In the genomic region with DNA sequence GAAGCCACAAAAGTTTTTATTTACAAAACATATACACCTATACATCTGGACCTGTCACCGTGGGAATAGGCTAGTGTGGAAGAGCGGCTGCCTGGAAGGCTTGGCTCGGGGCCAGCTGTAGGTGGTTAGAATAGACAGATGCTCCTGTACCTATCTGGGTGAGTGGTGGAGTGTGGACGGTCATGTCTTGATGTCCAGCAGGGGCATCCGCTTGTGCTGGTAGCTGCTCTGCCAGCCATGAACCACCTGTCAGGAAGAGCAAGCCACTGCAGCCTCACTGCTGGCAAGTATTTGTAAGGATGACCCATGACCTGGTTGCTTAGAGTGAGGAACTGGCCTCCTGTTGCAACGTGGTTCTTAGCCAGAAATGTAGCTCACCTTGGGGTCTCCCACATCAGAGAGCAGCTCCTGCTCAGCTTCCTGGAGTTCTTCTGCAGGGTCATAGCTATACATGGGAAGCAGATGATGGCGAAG, we compare ENCODE assay signal across 9 mouse cellular contexts. TPM values are rescaled to one million over a fixed set of nuclear protein-coding genes. Genes with fewer than 3 reads are reported as not detected.
DNase-seq lines count a peak whose midpoint lies in the region; ATAC-seq and TF ChIP-seq lines count a peak whose summit lies in the region.
"Had no signal": no experiment of that assay in that cellular context is flagged by ENCODE, and none has a peak within 500 bp of the region (broad histone marks: within the 10 kb centered on the region; RNA-seq: fewer than 3 reads in every experiment).

No protein-coding gene starts in this region.

- no peak for ATAC-seq in liver, postnatal 0 days
- no peak for ATAC-seq in hindbrain, embryonic 13.5 days (ENCODE audit: low FRiP score)
- no peak for ATAC-seq in midbrain, postnatal 0 days (ENCODE audit: low FRiP score)

- H3K27ac ChIP-seq in liver, postnatal 0 days (ENCODE audit: low read depth) = no peak overlapping the region
- H3K27ac ChIP-seq in hindbrain, embryonic 13.5 days = no peak overlapping the region
- no peak overlapping the region for H3K27ac ChIP-seq in midbrain, postnatal 0 days (ENCODE audit: low read depth, low read length)
- H3K27ac ChIP-seq: limb, embryonic 15.5 days had no signal

- intact Hi-C loops in left cerebral cortex, postnatal 14 days (cut with DNase I) = loop anchor here (2.0 to 10.0 kb wide), 2 partner anchors 59 to 201 kb away; partner anchors contain the start of gene Nudt3

- no peak overlapping the region for H3K4me3 ChIP-seq in liver, postnatal 0 days (ENCODE audit: low read depth, low read length)
- H3K4me3 ChIP-seq in hindbrain, embryonic 13.5 days = no peak overlapping the region
- no peak overlapping the region for H3K4me3 ChIP-seq in midbrain, postnatal 0 days (ENCODE audit: low read depth, low read length)

- no peak for TF ChIP-seq CTCF in liver, postnatal 0 days (IDR thresholded peaks at IDR 0.05; ENCODE audit: low read depth)
- TF ChIP-seq CTCF in midbrain, postnatal 0 days (IDR thresholded peaks at IDR 0.05) = no peak

- no peaks in the 10 kb centered on the region for H3K27me3 ChIP-seq in liver, postnatal 0 days (ENCODE audit: insufficient read depth, low read length)
- H3K27me3 ChIP-seq in hindbrain, embryonic 13.5 days = no peaks in the 10 kb centered on the region
- H3K27me3 ChIP-seq in midbrain, postnatal 0 days (ENCODE audit: insufficient read depth, low read length) = no peaks in the 10 kb centered on the region
- H3K27me3 ChIP-seq: limb, embryonic 15.5 days had no signal

- H3K9ac ChIP-seq in liver, postnatal 0 days (replicated peaks) = no peak overlapping the region
- peak overlapping the region; percentile 83 for H3K9ac ChIP-seq in hindbrain, embryonic 13.5 days
- peak overlapping the region; percentile 79; the same call in 1 of the 2 replicates for H3K9ac ChIP-seq in midbrain, postnatal 0 days (replicated peaks; ENCODE audit: low read length, poor library complexity, severe bottlenecking)
- H3K9ac ChIP-seq: limb, embryonic 15.5 days had no signal

- peaks cover 28% of the 10 kb centered on the region for H3K4me1 ChIP-seq in liver, postnatal 0 days (ENCODE audit: insufficient read depth)
- peaks cover 52% of the 10 kb centered on the region for H3K4me1 ChIP-seq in hindbrain, embryonic 13.5 days (replicated peaks)
- peaks cover 7% of the 10 kb centered on the region for H3K4me1 ChIP-seq in midbrain, postnatal 0 days (ENCODE audit: insufficient read depth, low read length)

- no peak for TF ChIP-seq EP300 in liver, postnatal 0 days (IDR thresholded peaks at IDR 0.05; ENCODE audit: low read depth)

- peak; percentile 58 for DNase-seq in cerebellum, adult 8-10 months
- no peak for DNase-seq in cerebellum, adult 11 months
- peak; percentile 23 for DNase-seq in liver
- DNase-seq in liver, postnatal 0 days = no peak
- DNase-seq in midbrain, postnatal 0 days (ENCODE audit: low spot score) = no peak
- DNase-seq in thymus, adult 18-20 months = no peak
- no peak for DNase-seq in left cerebral cortex, postnatal 14 days (ENCODE audit: low spot score in 2 of 2)

- no peak overlapping the region for H3K4me2 ChIP-seq in liver, postnatal 0 days (ENCODE audit: low read depth, low read length)
- H3K4me2 ChIP-seq in hindbrain, embryonic 13.5 days = peak overlapping the region; percentile 91
- peak overlapping the region; percentile 85; the same call in 1 of the 2 replicates for H3K4me2 ChIP-seq in midbrain, postnatal 0 days (ENCODE audit: low read depth, low read length, poor library complexity, severe bottlenecking)

- 45% methylated on average over 7 of the region's 7 CpGs for WGBS in liver, postnatal 0 days (ENCODE audit: insufficient replicate concordance)
- 46% methylated on average over 7 of the region's 7 CpGs for WGBS in hindbrain, embryonic 13.5 days
- 58% methylated on average over 7 of the region's 7 CpGs for WGBS in midbrain, postnatal 0 days

- H3K36me3 ChIP-seq in liver, postnatal 0 days (replicated peaks; ENCODE audit: insufficient read depth, low read length) = peaks cover 22% of the 10 kb centered on the region
- H3K36me3 ChIP-seq in hindbrain, embryonic 13.5 days = peaks cover 15% of the 10 kb centered on the region
- peaks cover 7% of the 10 kb centered on the region for H3K36me3 ChIP-seq in midbrain, postnatal 0 days (ENCODE audit: insufficient read depth, low read length)
- H3K36me3 ChIP-seq: limb, embryonic 15.5 days had no signal

- H3K9me3 ChIP-seq in liver, postnatal 0 days (ENCODE audit: low read length) = no peaks in the 10 kb centered on the region
- H3K9me3 ChIP-seq in hindbrain, embryonic 13.5 days = no peaks in the 10 kb centered on the region
- H3K9me3 ChIP-seq in midbrain, postnatal 0 days (ENCODE audit: low read length) = no peaks in the 10 kb centered on the region
- H3K9me3 ChIP-seq: limb, embryonic 15.5 days had no signal

RNA-seq across cellular contexts. Expression of gene AI413582, which starts 1.7 kb away (rescaled TPM):
- 15.0 and 16.7 TPM in 2 replicates for polyA plus RNA-seq in liver, postnatal 0 days (2015; fragmentation: Nextera tagmentation; extraction: Ambion mirVana)
- 43.5 and 44.8 TPM in 2 replicates for polyA plus RNA-seq in hindbrain, embryonic 13.5 days (2015; fragmentation: Nextera tagmentation; extraction: Ambion mirVana)
- total RNA-seq in midbrain, postnatal 0 days (2014; rRNA removed) = 70.2 and 80.2 TPM in 2 replicates
- 88.8 and 113 TPM in 2 replicates for polyA plus RNA-seq in midbrain, postnatal 0 days (2015; fragmentation: Nextera tagmentation; extraction: Ambion mirVana)
- 10 to 100 TPM; 92.2 to 97.5 TPM for total RNA-seq in left cerebral cortex, postnatal 14 days (2021)

RNA-seq across cellular contexts. Expression of gene Hmga1, which starts 7.5 kb away (rescaled TPM):
- 64.0 and 64.9 TPM in 2 replicates for polyA plus RNA-seq in liver, postnatal 0 days (2015; fragmentation: Nextera tagmentation; extraction: Ambion mirVana)
- polyA plus RNA-seq in hindbrain, embryonic 13.5 days (2015; fragmentation: Nextera tagmentation; extraction: Ambion mirVana) = 113 and 126 TPM in 2 replicates
- total RNA-seq in midbrain, postnatal 0 days (2014; rRNA removed) = 135 and 138 TPM in 2 replicates
- 144 and 154 TPM in 2 replicates for polyA plus RNA-seq in midbrain, postnatal 0 days (2015; fragmentation: Nextera tagmentation; extraction: Ambion mirVana)
- total RNA-seq in left cerebral cortex, postnatal 14 days (2021) = 10 to 100 TPM; 40.0 to 47.9 TPM

RNA-seq across cellular contexts. Expression of gene Grm4, which starts 42.6 kb away (rescaled TPM):
- not detected in 2 replicates for polyA plus RNA-seq in liver, postnatal 0 days (2015; fragmentation: Nextera tagmentation; extraction: Ambion mirVana)
- polyA plus RNA-seq in hindbrain, embryonic 13.5 days (2015; fragmentation: Nextera tagmentation; extraction: Ambion mirVana) = 4.8 and 5.2 TPM in 2 replicates
- total RNA-seq in midbrain, postnatal 0 days (2014; rRNA removed) = 37.6 and 54.0 TPM in 2 replicates
- 11.1 and 12.5 TPM in 2 replicates for polyA plus RNA-seq in midbrain, postnatal 0 days (2015; fragmentation: Nextera tagmentation; extraction: Ambion mirVana)
- 10 to 100 TPM; 24.1 to 25.6 TPM for total RNA-seq in left cerebral cortex, postnatal 14 days (2021)

RNA-seq across cellular contexts. Expression of gene Nudt3, which starts 59.5 kb away (rescaled TPM):
- 17.9 and 20.2 TPM in 2 replicates for polyA plus RNA-seq in liver, postnatal 0 days (2015; fragmentation: Nextera tagmentation; extraction: Ambion mirVana)
- 225 and 235 TPM in 2 replicates for polyA plus RNA-seq in hindbrain, embryonic 13.5 days (2015; fragmentation: Nextera tagmentation; extraction: Ambion mirVana)
- 280 and 286 TPM in 2 replicates for total RNA-seq in midbrain, postnatal 0 days (2014; rRNA removed)
- 203 and 211 TPM in 2 replicates for polyA plus RNA-seq in midbrain, postnatal 0 days (2015; fragmentation: Nextera tagmentation; extraction: Ambion mirVana)
- total RNA-seq in left cerebral cortex, postnatal 14 days (2021) = 100 to 1,000 TPM; 514 to 519 TPM

Comparison
In these comparisons a context has a peak if more than half of its experiments do, and no peak if none do; other contexts are left out.
1. DNase-seq: peak in cerebellum, adult 8-10 months (single experiment) and liver (single experiment); none in cerebellum, adult 11 months (single experiment), liver, postnatal 0 days (single experiment), midbrain, postnatal 0 days (single experiment), thymus, adult 18-20 months (0 of 2) and left cerebral cortex, postnatal 14 days (0 of 2).